Mouse (Mus musculus): ENCODE results near the gene Dscam. TPM values are rescaled to one million over a fixed set of nuclear protein-coding genes. Genes with fewer than 3 reads are reported as not detected.

Gene Dscam
- polyA plus RNA-seq, 1 experiment from 2014 or later, result 0.13 TPM

Other genes with a start within 250 kb of the Dscam start
- gene Bace2, start 186.0 kb upstream of the Dscam start, polyA plus RNA-seq (2015; fragmentation: Nextera tagmentation; extraction: Ambion mirVana), result 5.2 and 8.4 TPM in 2 replicates